Mouse (Mus musculus) cerebellum, postnatal 36 days (tissue): ENCODE data around the gene 1110017D15Rik.
"Not testable (repeated sequence)": the region's sequence is repeated elsewhere in the genome, so short reads cannot be mapped to it uniquely, and the experiment has no call there.

Experiments
- DNase-seq, 2 experiments: peaks; one replicate each; pipeline ENCODE4 v3.0.0; 2021 to 2022; ENCODE audit warnings: mixed read lengths in 2 of 2

Gene 1110017D15Rik

GRCm38 (mm10) chr4:41478751-41479455 is 38.2 kb downstream of the 1110017D15Rik start:
- no peak for DNase-seq

DNA sequence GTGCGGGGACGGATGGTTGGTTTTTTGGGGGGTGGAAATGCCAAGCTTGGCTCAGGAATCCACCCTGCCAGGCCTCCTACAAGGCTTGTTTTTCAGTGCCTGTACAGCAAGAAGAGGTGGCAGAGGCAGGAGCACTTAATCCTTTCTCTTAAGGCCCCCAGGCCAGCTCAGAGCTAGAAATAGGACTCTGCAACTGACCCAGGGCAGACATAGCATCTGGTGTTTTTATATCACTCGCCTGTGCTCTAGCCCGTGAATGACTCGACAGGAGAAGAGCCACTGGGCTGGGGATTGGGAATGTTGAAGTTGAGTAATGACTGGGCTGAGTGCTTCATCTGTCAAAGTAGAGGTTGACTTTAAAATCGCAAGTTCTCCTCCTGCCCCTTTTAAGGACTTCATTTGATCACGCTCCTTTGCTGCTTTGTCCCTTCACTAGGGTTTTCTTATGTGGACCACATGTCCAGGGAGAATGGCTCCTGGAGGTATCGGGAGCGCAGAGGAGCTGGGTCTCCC is 39.4 kb downstream of the 1110017D15Rik start:
- DNase-seq: no peak

- DNase-seq: no peak
These were observed 45.8 kb downstream of the 1110017D15Rik start for GRCm38 (mm10) chr4:41471384-41471689.

DNA sequence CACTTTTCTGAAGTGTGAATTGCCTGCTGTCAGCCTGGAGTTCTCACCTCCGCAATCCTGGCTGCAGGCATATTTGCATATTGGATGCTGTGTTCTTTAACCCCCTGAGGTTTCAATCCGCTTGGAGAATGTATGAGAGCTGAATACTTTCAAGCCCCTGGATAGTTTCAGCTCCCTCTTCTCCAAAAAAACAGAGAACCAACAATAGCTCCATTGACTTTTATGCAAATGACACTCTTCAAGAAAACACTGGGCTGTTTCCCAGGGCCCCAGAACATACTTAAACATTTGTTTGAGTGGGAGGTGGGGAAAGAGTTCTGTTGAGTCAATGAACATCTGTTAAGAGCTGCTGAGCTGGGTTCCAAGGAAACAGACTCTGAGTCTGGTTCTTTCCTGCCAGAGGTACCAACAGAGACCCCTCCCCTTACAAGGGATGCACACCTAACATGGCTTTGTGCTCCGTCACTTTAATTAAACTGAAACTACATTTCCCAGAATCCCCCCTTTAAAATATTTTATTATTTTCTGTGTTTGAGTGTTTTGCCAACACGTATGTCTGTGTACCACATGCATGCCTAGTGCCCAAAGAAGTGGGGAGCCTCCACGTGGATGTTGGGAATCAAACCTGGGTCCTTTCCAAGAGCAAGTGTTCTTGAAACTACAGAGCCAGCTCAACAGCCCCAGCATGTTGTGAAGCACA is 46.3 kb downstream of the 1110017D15Rik start:
- DNase-seq: peak in 1 of 2 experiments; percentile 28

- DNase-seq: no peak
These were observed 47.0 kb downstream of the 1110017D15Rik start for GRCm38 (mm10) chr4:41470051-41470683.

- DNase-seq: no peak
These were observed 47.9 kb downstream of the 1110017D15Rik start for GRCm38 (mm10) chr4:41469199-41469598.

DNA sequence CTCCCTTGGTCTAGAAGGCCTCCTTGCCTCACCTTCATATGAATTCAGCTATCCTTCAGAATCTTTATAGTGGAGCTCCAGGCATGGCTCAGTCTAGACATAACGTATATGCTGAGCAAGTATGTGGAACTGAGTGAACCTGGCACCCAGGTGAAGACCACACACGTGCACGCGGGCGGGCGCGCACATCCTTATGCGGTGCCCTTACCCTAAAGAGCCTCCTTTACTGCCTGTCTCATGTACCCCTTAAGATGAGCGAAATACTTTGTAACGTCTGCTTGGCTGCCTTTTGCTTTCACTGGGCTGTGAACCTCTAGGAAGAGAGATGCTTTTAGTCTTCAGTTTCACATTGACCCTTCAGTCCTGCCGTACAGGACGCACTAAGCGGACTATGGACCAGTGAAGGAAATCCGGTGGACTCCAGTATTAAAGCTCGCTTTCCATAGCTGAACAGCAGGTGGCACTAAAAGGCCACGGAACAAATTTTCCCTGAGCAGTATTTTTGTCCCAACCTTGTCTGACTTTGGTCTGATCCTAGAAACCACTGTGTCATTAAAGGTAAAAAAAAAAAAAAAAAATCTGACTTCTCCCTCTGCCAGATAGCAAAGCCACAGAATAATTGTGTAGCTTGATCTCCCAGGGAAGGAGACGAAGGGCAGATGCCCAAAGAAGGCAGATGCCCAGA is 48.6 kb downstream of the 1110017D15Rik start:
- peak; percentile 65 to 74 for DNase-seq

GRCm38 (mm10) chr4:41465287-41465665 is 51.9 kb downstream of the 1110017D15Rik start:
- DNase-seq: no peak

DNA sequence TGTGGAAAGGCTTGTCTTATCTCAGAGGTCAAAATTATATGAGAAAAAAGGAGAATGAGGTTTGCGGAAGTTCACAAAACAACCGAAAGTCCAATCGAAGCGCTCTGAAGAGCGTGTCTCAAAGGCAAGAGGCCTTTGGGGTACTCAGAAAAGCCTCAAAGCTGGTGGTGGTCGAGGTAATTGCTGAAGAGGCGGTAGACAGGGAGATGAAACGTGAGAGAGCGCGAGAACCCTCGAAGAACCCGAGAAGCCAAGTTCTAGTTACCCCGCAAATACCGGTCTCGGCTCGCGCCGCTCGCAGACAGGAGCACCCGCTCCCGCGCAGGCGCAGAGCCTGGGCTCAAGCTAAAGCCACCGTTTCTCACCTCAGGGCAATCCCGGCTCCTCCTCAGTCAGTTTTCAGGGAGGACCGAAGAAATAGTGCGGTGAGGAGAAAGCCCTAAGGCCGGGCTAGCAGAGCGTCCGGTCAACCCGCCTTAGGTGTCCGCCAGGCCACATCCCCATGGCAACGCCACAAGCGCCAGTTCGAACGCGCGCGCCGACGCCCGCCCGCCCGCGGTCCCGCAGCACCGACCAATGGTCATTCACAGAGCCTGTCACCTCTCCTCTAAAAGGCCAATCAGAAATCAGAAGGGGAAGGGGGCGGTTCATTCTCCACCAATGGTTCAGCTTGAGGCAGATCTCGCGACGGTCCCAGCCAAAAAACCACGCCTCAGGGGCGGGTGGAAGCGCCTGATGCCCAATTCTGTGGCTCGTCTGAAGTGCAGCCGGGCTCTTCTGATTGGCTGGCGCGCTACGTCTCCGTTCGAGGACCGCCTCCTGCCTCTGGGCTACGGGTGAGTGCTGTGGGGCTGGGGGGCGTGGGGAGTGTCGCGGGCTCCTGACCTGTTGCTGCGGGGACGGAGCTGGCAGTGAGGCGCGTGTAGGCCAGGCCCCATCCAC is 52.5 kb downstream of the 1110017D15Rik start, which contains the start of the genes Kif24 and Nudt2:
Gene Kif24 (minus strand): TSS at position 543 of the 942 bp plus-strand sequence.
Gene Nudt2 (plus strand): TSS at position 807 of the 942 bp plus-strand sequence.
- DNase-seq: peak; percentile 96

GRCm38 (mm10) chr4:41463051-41463738 is 53.9 kb downstream of the 1110017D15Rik start:
- not testable (repeated sequence) for DNase-seq

- no peak for DNase-seq
These were observed 56.4 kb downstream of the 1110017D15Rik start for GRCm38 (mm10) chr4:41460690-41461089.
